Comparison of ENCODE assay signal across 9 mouse cellular contexts in genomic region chr6:122486297-122487117, GRCm38 (mm10). TPM values are rescaled to one million over a fixed set of nuclear protein-coding genes. Genes with fewer than 3 reads are reported as not detected.
DNase-seq lines count a peak whose midpoint lies in the region; ATAC-seq and TF ChIP-seq lines count a peak whose summit lies in the region.
"Had no signal": no experiment of that assay in that cellular context is flagged by ENCODE, and none has a peak within 500 bp of the region (broad histone marks: within the 10 kb centered on the region; RNA-seq: fewer than 3 reads in every experiment).

No protein-coding gene starts in this region.

- peak overlapping the region; percentile 79 for H3K4me3 ChIP-seq in kidney, embryonic 15.5 days (replicated peaks)
- peak overlapping the region; percentile 80 for H3K4me3 ChIP-seq in heart, embryonic 13.5 days
- peak overlapping the region; percentile 79 for H3K4me3 ChIP-seq in midbrain, embryonic 11.5 days (ENCODE audit: low read depth, low read length)
- H3K4me3 ChIP-seq in testis, adult 2 months (ENCODE audit: control insufficient read depth, low read depth, low read length) = peak overlapping the region; percentile 98
- H3K4me3 ChIP-seq: myocyte had no signal

- H3K27me3 ChIP-seq in kidney, embryonic 15.5 days = peaks cover 26% of the 10 kb centered on the region
- peaks cover 53% of the 10 kb centered on the region for H3K27me3 ChIP-seq in heart, embryonic 13.5 days (replicated peaks)
- no peaks in the 10 kb centered on the region for H3K27me3 ChIP-seq in midbrain, embryonic 11.5 days (ENCODE audit: control insufficient read depth, insufficient read depth, low read length)
- no peaks in the 10 kb centered on the region for H3K27me3 ChIP-seq in testis, adult 2 months (ENCODE audit: control insufficient read depth, insufficient read depth, low read length)

- peaks cover 22% of the 10 kb centered on the region for H3K4me1 ChIP-seq in kidney, embryonic 15.5 days
- H3K4me1 ChIP-seq in heart, embryonic 13.5 days = peaks cover 6% of the 10 kb centered on the region
- peaks cover 9% of the 10 kb centered on the region for H3K4me1 ChIP-seq in midbrain, embryonic 11.5 days (ENCODE audit: control insufficient read depth, insufficient read depth, low read length)
- peaks cover 5% of the 10 kb centered on the region for H3K4me1 ChIP-seq in testis, adult 2 months (ENCODE audit: control insufficient read depth, insufficient read depth, low read length)

- DNase-seq in kidney, adult 8-10 months = no peak
- DNase-seq in left cerebral cortex, postnatal 14 days (ENCODE audit: low spot score in 2 of 2) = peak; percentile 68 to 72
- peak; percentile 98 for DNase-seq in midbrain, embryonic 11.5 days (ENCODE audit: low spot score, missing footprints)

- H3K4me2 ChIP-seq in kidney, embryonic 15.5 days = peak overlapping the region; percentile 84
- peak overlapping the region; percentile 83 for H3K4me2 ChIP-seq in heart, embryonic 13.5 days
- peak overlapping the region; percentile 35 for H3K4me2 ChIP-seq in midbrain, embryonic 11.5 days

- intact Hi-C loops in left cerebral cortex, postnatal 14 days (cut with DNase I) = no loop called here

- H3K36me3 ChIP-seq in kidney, embryonic 15.5 days = no peaks in the 10 kb centered on the region
- H3K36me3 ChIP-seq in heart, embryonic 13.5 days = no peaks in the 10 kb centered on the region
- no peaks in the 10 kb centered on the region for H3K36me3 ChIP-seq in midbrain, embryonic 11.5 days (ENCODE audit: control insufficient read depth, insufficient read depth, low read length)
- H3K36me3 ChIP-seq in testis, adult 2 months (ENCODE audit: control insufficient read depth, insufficient read depth, low read length) = no peaks in the 10 kb centered on the region; the same call in none of the 2 replicates

- TF ChIP-seq POLR2A in testis, adult 2 months (IDR thresholded peaks at IDR 0.05; ENCODE audit: control insufficient read depth, low read depth, low read length) = peak; percentile 67

- peak overlapping the region; percentile 63 for H3K9ac ChIP-seq in kidney, embryonic 15.5 days
- H3K9ac ChIP-seq in heart, embryonic 13.5 days = peak overlapping the region; percentile 85
- H3K9ac ChIP-seq in midbrain, embryonic 11.5 days (ENCODE audit: low read length) = peak overlapping the region; percentile 88

- peak; percentile 86 for ATAC-seq in kidney, embryonic 15.5 days (replicated peaks; ENCODE audit: low FRiP score)
- peak; percentile 33; the same call in 1 of the 2 replicates for ATAC-seq in common myeloid progenitor, adult 5-6 weeks (replicated peaks; ENCODE audit: low read depth, poor library complexity, severe bottlenecking)
- peak; percentile 58; the same call in 1 of the 2 replicates for ATAC-seq in heart, embryonic 13.5 days (ENCODE audit: extremely low read depth, insufficient number of reproducible peaks, low FRiP score, low TSS enrichment)
- peak; percentile 92 for ATAC-seq in midbrain, embryonic 11.5 days (ENCODE audit: low FRiP score)
- ATAC-seq in inflammation-experienced regulatory T-cells, adult 6 months = no peak

- WGBS in kidney, embryonic 15.5 days = under 1% methylated on average over 50 of the region's 111 CpGs
- WGBS in heart, embryonic 13.5 days = under 1% methylated on average over 91 of the region's 111 CpGs
- WGBS in midbrain, embryonic 11.5 days = 1% methylated on average over 35 of the region's 111 CpGs

- no peaks in the 10 kb centered on the region for H3K9me3 ChIP-seq in kidney, embryonic 15.5 days (replicated peaks)
- H3K9me3 ChIP-seq in heart, embryonic 13.5 days = no peaks in the 10 kb centered on the region
- no peaks in the 10 kb centered on the region for H3K9me3 ChIP-seq in midbrain, embryonic 11.5 days (ENCODE audit: control insufficient read depth, low read length)

- H3K27ac ChIP-seq in kidney, embryonic 15.5 days = peak overlapping the region; percentile 66
- H3K27ac ChIP-seq in heart, embryonic 13.5 days (replicated peaks) = no peak overlapping the region
- peak overlapping the region; percentile 64 for H3K27ac ChIP-seq in midbrain, embryonic 11.5 days (ENCODE audit: low read depth, low read length)
- H3K27ac ChIP-seq in testis, adult 2 months (ENCODE audit: control insufficient read depth, insufficient read depth, low read depth, low read length) = peak overlapping the region; percentile 99

- no peak for TF ChIP-seq CTCF in testis, adult 2 months (IDR thresholded peaks at IDR 0.05; ENCODE audit: control insufficient read depth, insufficient read depth, insufficient replicate concordance, low read depth, low read length)

RNA-seq across cellular contexts. Expression of gene Rimklb, which starts 12.1 kb away (rescaled TPM):
- polyA plus RNA-seq in kidney, embryonic 15.5 days (2015; fragmentation: Nextera tagmentation; extraction: Ambion mirVana) = 15.3 and 16.2 TPM in 2 replicates
- not detected in 2 replicates for total RNA-seq in common myeloid progenitor, adult 5-6 weeks (2017)
- 5.3 and 6.0 TPM in 2 replicates for polyA plus RNA-seq in heart, embryonic 13.5 days (2015; fragmentation: Nextera tagmentation; extraction: Ambion mirVana)
- 100 to 1,000 TPM; 135 to 136 TPM for total RNA-seq in left cerebral cortex, postnatal 14 days (2021)
- polyA plus RNA-seq in midbrain, embryonic 11.5 days (2014; fragmentation: Nextera tagmentation; extraction: Ambion mirVana) = 67.4 and 70.1 TPM in 2 replicates
- 97.7 and 114 TPM in 2 replicates for polyA plus RNA-seq in testis, adult 2 months (2012; rRNA removed)
- polyA plus RNA-seq in inflammation-experienced regulatory T-cells, adult 6 months (2017; shearing (Covaris generic)) = under 1 TPM in 1 of 3 experiments, not detected in 2; 0.09 TPM
- polyA plus RNA-seq: myocyte had no signal

RNA-seq across cellular contexts. Expression of gene Mfap5, which starts 19.1 kb away (rescaled TPM):
- polyA plus RNA-seq in kidney, embryonic 15.5 days (2015; fragmentation: Nextera tagmentation; extraction: Ambion mirVana) = 23.4 and 32.8 TPM in 2 replicates
- not detected in 2 replicates for total RNA-seq in common myeloid progenitor, adult 5-6 weeks (2017)
- polyA plus RNA-seq in heart, embryonic 13.5 days (2015; fragmentation: Nextera tagmentation; extraction: Ambion mirVana) = 13.7 and 13.8 TPM in 2 replicates
- 1 to 10 TPM; 2.1 TPM for total RNA-seq in left cerebral cortex, postnatal 14 days (2021)
- polyA plus RNA-seq in midbrain, embryonic 11.5 days (2014; fragmentation: Nextera tagmentation; extraction: Ambion mirVana) = 0.75 and 0.77 TPM in 2 replicates
- 6.5 and 13.1 TPM in 2 replicates for polyA plus RNA-seq in testis, adult 2 months (2012; rRNA removed)
- polyA plus RNA-seq in inflammation-experienced regulatory T-cells, adult 6 months (2017; shearing (Covaris generic)) = not detected

Comparison
In these comparisons a context has a peak if more than half of its experiments do, and no peak if none do; other contexts are left out.
1. DNase-seq: peak in left cerebral cortex, postnatal 14 days (2 of 2) and midbrain, embryonic 11.5 days (single experiment); none in kidney, adult 8-10 months (0 of 2).
2. Peak in every context shown above with its lines, with median percentiles within 50 percentile points of each other: H3K4me2 ChIP-seq, H3K4me3 ChIP-seq and H3K9ac ChIP-seq.